Mouse (Mus musculus) limb, embryonic 14.5 days (tissue): ENCODE data around the gene Dlx1. TPM values are rescaled to one million over a fixed set of nuclear protein-coding genes. Genes with fewer than 3 reads are reported as not detected.

ENCODE experiments used
- ATAC-seq: fragments of 200-750 bp; cut with Nextera tagmentation; 2 replicates; pipeline ENCODE4 v1.8.0; 2017; ENCODE audit warnings: low read depth, moderate number of reproducible peaks, moderate TSS enrichment; ENCODE audit not compliant: low FRiP score
- DNase-seq: peaks from one replicate; pipeline ENCODE4 v3.0.0-alpha.2; 2015; ENCODE audit warnings: low spot score
- H3K27ac ChIP-seq: fragments of 300-500 bp; sonication (generic); replicated peaks from 2 replicates; pipeline ENCODE4 v1.5.1; 2014; ENCODE audit warnings: low read depth, mild to moderate bottlenecking, low read length, moderate library complexity, mixed read lengths
- H3K27me3 ChIP-seq: fragments of 300-500 bp; sonication (generic); 2 replicates; pipeline ENCODE4 v1.6.1; 2014; ENCODE audit warnings: low read length, mixed read lengths; ENCODE audit not compliant: control insufficient read depth, insufficient read depth
- H3K36me3 ChIP-seq: fragments of 300-500 bp; sonication (generic); 2 replicates; pipeline ENCODE4 v1.6.1; 2014; ENCODE audit warnings: mild to moderate bottlenecking, low read length, moderate library complexity, mixed read lengths; ENCODE audit not compliant: control insufficient read depth, insufficient read depth
- H3K4me1 ChIP-seq: fragments of 300-500 bp; sonication (generic); 2 replicates; pipeline ENCODE4 v1.6.1; 2014; ENCODE audit warnings: antibody characterized with exemption, low read length, mixed read lengths; ENCODE audit not compliant: control insufficient read depth, insufficient read depth
- H3K4me2 ChIP-seq: fragments of 300-500 bp; sonication (generic); replicated peaks from 2 replicates; pipeline ENCODE4 v1.6.1; 2014; ENCODE audit warnings: low read depth, mild to moderate bottlenecking, low read length, moderate library complexity; ENCODE audit not compliant: severe bottlenecking
- H3K4me3 ChIP-seq: fragments of 300-500 bp; sonication (generic); replicated peaks from 2 replicates; pipeline ENCODE4 v1.5.1; 2014; ENCODE audit warnings: low read length
- H3K9ac ChIP-seq: fragments of 300-500 bp; sonication (generic); 2 replicates; pipeline ENCODE4 v1.6.1; 2014; ENCODE audit warnings: mild to moderate bottlenecking, low read depth, low read length, moderate library complexity; ENCODE audit not compliant: severe bottlenecking
- H3K9me3 ChIP-seq: fragments of 300-500 bp; sonication (generic); 2 replicates; pipeline ENCODE4 v1.6.1; 2016; ENCODE audit warnings: low read length; ENCODE audit not compliant: control insufficient read depth
- POLR2A ChIP-seq: fragments of 200-500 bp; IDR thresholded peaks from 2 replicates; pipeline ENCODE4 v1.8.0; 2012; ENCODE audit warnings: inconsistent platforms, mild to moderate bottlenecking, moderate library complexity, borderline replicate concordance; ENCODE audit not compliant: insufficient read depth, insufficient read length; ENCODE audit errors: extremely low read depth
- WGBS: fragments of 180-500 bp; shearing (Covaris S2); extraction: QIAGEN DNeasy Blood & Tissue Kit; methylation state at CpG from one replicate; pipeline ENCODE4 v1.1.7; 2014; 5-methylcytosine and 5-hydroxymethylcytosine counted together
- polyA plus RNA-seq, 2 experiments: library from polyadenylated mRNA; depleted of rRNA in 1 of 2; stranded (reverse) in 1 of 2; unstranded in 1 of 2; fragments of >200 nt; fragmentation: Nextera tagmentation in 1 of 2; extraction: Ambion mirVana in 1 of 2; gene quantifications; 2 replicates each; pipeline versions ENCODE4 v1.2.1 to v1.2.3; 2012 to 2014

Gene Dlx1
- polyA plus RNA-seq, 2 experiments = 4.1 to 4.3 TPM

GRCm38 (mm10) chr2:71499276-71500230, 28.4 kb upstream of the Dlx1 start:
- TF ChIP-seq POLR2A = no peak
- no peak overlapping the region for H3K9ac ChIP-seq
- H3K4me3 ChIP-seq = no peak overlapping the region
- H3K4me2 ChIP-seq = no peak overlapping the region
- no peaks in the 10 kb centered on the region for H3K36me3 ChIP-seq
- no peak overlapping the region for H3K27ac ChIP-seq
- WGBS = 44% methylated on average over 16 of the region's 16 CpGs
- no peaks in the 10 kb centered on the region for H3K9me3 ChIP-seq
- no peak for ATAC-seq
- H3K4me1 ChIP-seq = peaks cover 20% of the 10 kb centered on the region
- no peak for DNase-seq
- H3K27me3 ChIP-seq = no peaks in the 10 kb centered on the region

- H3K27me3 ChIP-seq = no peaks in the 10 kb centered on the region
- H3K27ac ChIP-seq = no peak overlapping the region
- H3K36me3 ChIP-seq = no peaks in the 10 kb centered on the region
- no peak overlapping the region for H3K9ac ChIP-seq
- H3K4me1 ChIP-seq = peaks cover 3% of the 10 kb centered on the region
- H3K4me2 ChIP-seq = no peak overlapping the region
- DNase-seq (no peak), ATAC-seq (no peak)
- TF ChIP-seq POLR2A = no peak
- WGBS = 47% methylated on average over 9 of the region's 9 CpGs
- no peaks in the 10 kb centered on the region for H3K9me3 ChIP-seq
- H3K4me3 ChIP-seq = no peak overlapping the region
Measured at GRCm38 (mm10) chr2:71504852-71505251, 23.1 kb upstream of the Dlx1 start.

DNA sequence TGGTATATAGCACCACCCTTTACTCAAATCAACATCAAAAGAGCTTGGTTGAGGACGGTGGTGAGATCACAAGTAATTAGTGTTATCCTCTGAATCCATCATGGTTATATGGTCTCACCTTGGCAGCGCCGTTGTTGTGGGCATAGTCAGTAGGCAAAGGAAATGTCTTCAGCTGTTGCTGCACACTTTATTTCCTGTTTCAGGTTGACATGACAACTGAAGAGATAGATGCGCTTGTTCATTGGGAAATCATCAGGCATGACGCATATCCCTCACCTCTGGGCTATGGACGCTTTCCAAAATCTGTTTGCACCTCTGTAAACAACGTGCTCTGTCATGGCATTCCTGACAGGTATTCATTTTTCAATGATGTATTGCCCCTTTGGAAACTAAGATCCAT, 16.7 kb upstream of the Dlx1 start:
- no peak overlapping the region for H3K4me2 ChIP-seq
- no peak for TF ChIP-seq POLR2A
- 74% methylated on average over 7 of the region's 7 CpGs for WGBS
- H3K27ac ChIP-seq = no peak overlapping the region
- 0 out of 2 replicates have a peak, but pooled peaks cover 5% of the 10 kb centered on the region for H3K36me3 ChIP-seq
- H3K9ac ChIP-seq = no peak overlapping the region
- no peaks in the 10 kb centered on the region for H3K9me3 ChIP-seq
- H3K4me3 ChIP-seq = no peak overlapping the region
- H3K27me3 ChIP-seq = no peaks in the 10 kb centered on the region
- H3K4me1 ChIP-seq = no peaks in the 10 kb centered on the region
- DNase-seq (no peak), ATAC-seq (no peak)

- H3K9me3 ChIP-seq = no peaks in the 10 kb centered on the region
- no peaks in the 10 kb centered on the region for H3K4me1 ChIP-seq
- no peak for DNase-seq
- H3K27ac ChIP-seq = no peak overlapping the region
- TF ChIP-seq POLR2A = no peak
- no peak overlapping the region for H3K4me2 ChIP-seq
- no peak overlapping the region for H3K9ac ChIP-seq
- no peak for ATAC-seq
- H3K27me3 ChIP-seq = no peaks in the 10 kb centered on the region
- H3K4me3 ChIP-seq = no peak overlapping the region
- 0 out of 2 replicates have a peak, but pooled peaks cover 5% of the 10 kb centered on the region for H3K36me3 ChIP-seq
- 75% methylated on average over 9 of the region's 9 CpGs for WGBS
Measured at GRCm38 (mm10) chr2:71512326-71512725, 15.6 kb upstream of the Dlx1 start.

GRCm38 (mm10) chr2:71516995-71517394, 10.9 kb upstream of the Dlx1 start:
- no peak for TF ChIP-seq POLR2A
- H3K27ac ChIP-seq = no peak overlapping the region
- H3K4me1 ChIP-seq = no peaks in the 10 kb centered on the region
- 47% methylated on average over 4 of the region's 4 CpGs for WGBS
- no peak overlapping the region for H3K4me3 ChIP-seq
- no peak overlapping the region for H3K9ac ChIP-seq
- H3K9me3 ChIP-seq = no peaks in the 10 kb centered on the region
- no peak overlapping the region for H3K4me2 ChIP-seq
- ATAC-seq (no peak), DNase-seq (no peak)
- peaks cover 3% of the 10 kb centered on the region; the same call in 1 of the 2 replicates for H3K27me3 ChIP-seq
- 0 out of 2 replicates have a peak, but pooled peaks cover 4% of the 10 kb centered on the region for H3K36me3 ChIP-seq
